Comparison of ENCODE assay signal across 8 mouse cellular contexts in the genomic region with DNA sequence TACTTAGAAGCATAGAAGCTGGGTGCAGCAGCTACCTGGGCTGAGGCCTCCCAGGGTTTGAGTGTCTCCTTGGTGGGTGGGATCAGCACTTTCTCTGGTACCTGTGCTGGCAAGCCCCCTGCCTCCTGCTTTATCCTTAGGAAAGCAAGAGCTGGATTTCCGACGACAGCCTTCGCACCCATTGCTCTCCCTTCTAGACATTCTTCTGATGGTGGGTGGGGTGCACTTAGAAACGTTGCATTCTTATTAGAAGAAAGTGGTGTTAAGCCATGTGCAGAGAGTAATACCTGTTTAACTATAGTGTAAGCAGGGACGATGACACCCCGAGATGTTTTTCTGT. TPM values are rescaled to one million over a fixed set of nuclear protein-coding genes. Genes with fewer than 3 reads are reported as not detected.
DNase-seq lines count a peak whose midpoint lies in the region; ATAC-seq and TF ChIP-seq lines count a peak whose summit lies in the region.

No protein-coding gene starts in this region.

- peak overlapping the region; percentile 95 for H3K27ac ChIP-seq in gastrocnemius, adult 2 months
- no peak overlapping the region for H3K27ac ChIP-seq in spleen, adult 2 months (ENCODE audit: insufficient read depth, low read length)
- no peak overlapping the region for H3K27ac ChIP-seq in liver, embryonic 13.5 days

- peak overlapping the region; percentile 99 for H3K4me3 ChIP-seq in gastrocnemius, adult 2 months
- H3K4me3 ChIP-seq in spleen, adult 2 months (ENCODE audit: extremely low read depth, insufficient read depth, insufficient read length), result 0 out of 2 replicates have a peak overlapping the region, but pooled peaks have one; percentile 28
- peak overlapping the region; percentile 67 for H3K4me3 ChIP-seq in liver, embryonic 13.5 days (replicated peaks)

- intact Hi-C loops in gastrocnemius, adult 2 months (cut with DNase I), result loop anchor here (5.0 to 10.0 kb wide), 5 partner anchors 43 to 935 kb away; no protein-coding TSS in a partner anchor
- intact Hi-C loops in gastrocnemius, postnatal 36 days (cut with DNase I), result loop anchor here (2.0 to 10.0 kb wide), 5 partner anchors 43 to 475 kb away; no protein-coding TSS in a partner anchor

- peaks cover 13% of the 10 kb centered on the region; the same call in 1 of the 2 replicates for H3K4me1 ChIP-seq in spleen, adult 2 months (ENCODE audit: control insufficient read depth, insufficient read depth, insufficient read length)
- H3K4me1 ChIP-seq in liver, embryonic 13.5 days (replicated peaks), result no peaks in the 10 kb centered on the region

- TF ChIP-seq CTCF in gastrocnemius, adult 2 months (IDR thresholded peaks at IDR 0.05), result no peak
- TF ChIP-seq CTCF in spleen, adult 2 months (IDR thresholded peaks at IDR 0.05; ENCODE audit: extremely low read depth, insufficient read depth, insufficient read length, insufficient replicate concordance), result no peak

- DNase-seq in gastrocnemius, adult 2 months, result no peak
- DNase-seq in gastrocnemius, postnatal 36 days, result no peak
- no peak for DNase-seq in spleen, adult 2 months (ENCODE audit: low read depth in 1 of 2, low spot score in 2 of 2)
- DNase-seq in spleen, adult 12 weeks (ENCODE audit: low spot score), result no peak
- no peak for DNase-seq in liver, embryonic 13.5 days
- DNase-seq in urinary bladder, adult 2 months (ENCODE audit: low spot score), result no peak
- DNase-seq in adrenal gland, adult 8-10 months, result no peak

- H3K9ac ChIP-seq in liver, embryonic 13.5 days, result no peak overlapping the region

- no peak for ATAC-seq in liver, embryonic 13.5 days (ENCODE audit: low read depth)
- ATAC-seq in megakaryocyte progenitor cell, adult 5-6 weeks (replicated peaks; ENCODE audit: poor library complexity), result no peak

- no peaks in the 10 kb centered on the region for H3K9me3 ChIP-seq in liver, embryonic 13.5 days (replicated peaks)

- WGBS in spleen, adult 2 months, result 86% methylated on average over 6 of the region's 6 CpGs
- WGBS in liver, embryonic 13.5 days (ENCODE audit: insufficient replicate concordance), result 41% methylated on average over 6 of the region's 6 CpGs

- no peaks in the 10 kb centered on the region for H3K36me3 ChIP-seq in spleen, adult 2 months (ENCODE audit: control insufficient read depth, insufficient read depth, low read length)
- H3K36me3 ChIP-seq in liver, embryonic 13.5 days, result no peaks in the 10 kb centered on the region

- peak overlapping the region; percentile 73 for H3K4me2 ChIP-seq in liver, embryonic 13.5 days

- no peaks in the 10 kb centered on the region for H3K27me3 ChIP-seq in spleen, adult 2 months (ENCODE audit: control insufficient read depth, insufficient read depth, low read length)
- H3K27me3 ChIP-seq in liver, embryonic 13.5 days, result peaks cover 32% of the 10 kb centered on the region

- TF ChIP-seq POLR2A in spleen, adult 2 months (IDR thresholded peaks at IDR 0.05; ENCODE audit: low read depth, low read length), result no peak

RNA-seq across cellular contexts. Expression of a gene that starts 2.4 kb away (rescaled TPM):
- 10 to 100 TPM; 45.8 to 69.1 TPM for total RNA-seq in gastrocnemius, adult 2 months (2021)
- total RNA-seq in gastrocnemius, postnatal 36 days (2021), result 10 to 100 TPM; 43.9 to 45.4 TPM
- polyA plus RNA-seq in spleen, adult 2 months (2012; rRNA removed), result 24.8 and 29.0 TPM in 2 replicates
- 11.7 and 12.8 TPM in 2 replicates for polyA plus RNA-seq in liver, embryonic 13.5 days (2015; fragmentation: Nextera tagmentation; extraction: Ambion mirVana)
- 165 and 174 TPM in 2 replicates for polyA plus RNA-seq in urinary bladder, adult 2 months (2012; rRNA removed)
- total RNA-seq in adrenal gland, adult 8-10 months (2022), result 100 to 1,000 TPM; 211 to 349 (median 255) TPM
- total RNA-seq in megakaryocyte progenitor cell, adult 5-6 weeks (2015), result 0.34 TPM in 1 of 2 replicates, not detected in the other
- 0.14 TPM in 1 of 2 replicates, not detected in the other for total RNA-seq in megakaryocyte progenitor cell, adult 5-6 weeks (2017)

RNA-seq across cellular contexts. Expression of a gene that starts 49.8 kb away (rescaled TPM):
- 100 to 1,000 TPM; 135 to 136 TPM for total RNA-seq in gastrocnemius, adult 2 months (2021)
- 100 to 1,000 TPM; 127 to 129 TPM for total RNA-seq in gastrocnemius, postnatal 36 days (2021)
- 0.12 and 0.14 TPM in 2 replicates for polyA plus RNA-seq in spleen, adult 2 months (2012; rRNA removed)
- 0.22 and 0.37 TPM in 2 replicates for polyA plus RNA-seq in liver, embryonic 13.5 days (2015; fragmentation: Nextera tagmentation; extraction: Ambion mirVana)
- 18.4 and 21.2 TPM in 2 replicates for polyA plus RNA-seq in urinary bladder, adult 2 months (2012; rRNA removed)
- total RNA-seq in adrenal gland, adult 8-10 months (2022), result 10 to 100 TPM in 2 of 4 experiments, 1 to 10 TPM in 2; 7.5 to 10.4 (median 9.2) TPM
- total RNA-seq in megakaryocyte progenitor cell, adult 5-6 weeks (2015), result 0.20 and 0.42 TPM in 2 replicates
- 0.03 TPM in 1 of 2 replicates, not detected in the other for total RNA-seq in megakaryocyte progenitor cell, adult 5-6 weeks (2017)

Comparison
In these comparisons a context has a peak if more than half of its experiments do, and no peak if none do; other contexts are left out.
1. H3K4me3 ChIP-seq: peak in every context shown above with its lines; median percentile 99 in gastrocnemius, adult 2 months; 67 in liver, embryonic 13.5 days; 28 in spleen, adult 2 months.
2. RNA of a gene that starts 2.4 kb away (total RNA-seq): 211 to 349 TPM in adrenal gland, adult 8-10 months, 45.8 to 69.1 TPM in gastrocnemius, adult 2 months and 43.9 to 45.4 TPM in gastrocnemius, postnatal 36 days; 0.14 to 0.34 TPM in megakaryocyte progenitor cell, adult 5-6 weeks; every median in the first group is over 10 times any median in the second.
3. RNA of a gene that starts 49.8 kb away (total RNA-seq): 135 to 136 TPM in gastrocnemius, adult 2 months and 127 to 129 TPM in gastrocnemius, postnatal 36 days; 7.5 to 10.4 TPM in adrenal gland, adult 8-10 months and 0.03 to 0.42 TPM in megakaryocyte progenitor cell, adult 5-6 weeks; every median in the first group is over 10 times any median in the second.